Mouse (Mus musculus) liver, embryonic 18 days (tissue): ENCODE data around the gene Sarnp. TPM values are rescaled to one million over a fixed set of nuclear protein-coding genes. Genes with fewer than 3 reads are reported as not detected.

Experiments
- polyA plus RNA-seq: library from polyadenylated mRNA; depleted of rRNA; stranded (reverse); fragments of >200 nt; gene quantifications from 2 replicates; pipeline ENCODE4 v1.2.3, GENCODE M21; 2012; rRNA removed

The Sarnp gene
- 46.5 and 49.9 TPM in 2 replicates for polyA plus RNA-seq

GRCm38 (mm10) chr10:128817033-128817432 lies at the start of gene Sarnp:
Sarnp (plus strand) TSS chr10:128817333.

GRCm38 (mm10) chr10:128790398-128791124 lies 26.6 kb upstream of the Sarnp start, which contains the start of gene Mmp19:
Mmp19 (plus strand) TSS chr10:128790910.

GRCm38 (mm10) chr10:128803771-128804270 lies 13.3 kb upstream of the Sarnp start, which contains the start of gene Dnajc14:
Dnajc14 (plus strand) TSS chr10:128804062.

GRCm38 (mm10) chr10:128804271-128805091 lies 12.7 kb upstream of the Sarnp start, which contains the start of gene Tmem198b:
Tmem198b (minus strand) TSS chr10:128804370.

DNA sequence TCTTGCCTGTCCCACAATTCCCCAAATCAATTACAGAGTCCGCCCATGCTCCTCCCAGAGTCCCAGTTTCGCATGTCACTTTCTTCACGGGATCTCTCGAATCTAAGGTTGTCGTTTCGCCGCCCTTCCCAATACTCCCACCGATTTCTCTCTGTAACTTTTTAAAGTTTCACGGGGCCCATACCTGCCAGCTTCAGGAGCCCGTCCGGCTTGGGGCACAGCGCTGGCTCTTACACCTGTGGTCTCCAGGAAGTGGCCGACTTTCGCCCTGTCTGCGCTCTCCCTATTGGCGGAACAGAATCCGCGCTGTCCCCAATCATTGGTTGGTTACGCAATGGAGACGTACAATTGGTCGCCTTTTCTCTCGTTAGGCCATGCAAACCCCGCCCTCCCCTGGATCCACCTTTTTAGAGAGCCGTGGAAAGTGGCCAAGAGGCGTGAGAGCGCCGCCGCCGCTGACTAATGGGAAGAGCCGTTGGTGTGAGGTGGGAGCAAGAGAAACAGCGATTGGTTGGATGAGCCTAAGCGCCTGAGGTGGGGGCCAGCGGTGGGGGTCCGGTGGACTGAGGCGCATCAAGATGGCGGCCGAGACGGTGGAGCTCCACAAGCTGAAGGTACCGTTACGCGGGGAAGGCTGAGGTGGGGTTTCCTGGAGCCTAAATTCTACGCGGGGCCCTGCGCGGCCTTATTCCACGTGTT lies 4.4 kb downstream of the Sarnp start, which contains the start of gene Ormdl2:
Gene Ormdl2 (minus strand): TSS at position 288 of the 699 bp plus-strand sequence.

DNA sequence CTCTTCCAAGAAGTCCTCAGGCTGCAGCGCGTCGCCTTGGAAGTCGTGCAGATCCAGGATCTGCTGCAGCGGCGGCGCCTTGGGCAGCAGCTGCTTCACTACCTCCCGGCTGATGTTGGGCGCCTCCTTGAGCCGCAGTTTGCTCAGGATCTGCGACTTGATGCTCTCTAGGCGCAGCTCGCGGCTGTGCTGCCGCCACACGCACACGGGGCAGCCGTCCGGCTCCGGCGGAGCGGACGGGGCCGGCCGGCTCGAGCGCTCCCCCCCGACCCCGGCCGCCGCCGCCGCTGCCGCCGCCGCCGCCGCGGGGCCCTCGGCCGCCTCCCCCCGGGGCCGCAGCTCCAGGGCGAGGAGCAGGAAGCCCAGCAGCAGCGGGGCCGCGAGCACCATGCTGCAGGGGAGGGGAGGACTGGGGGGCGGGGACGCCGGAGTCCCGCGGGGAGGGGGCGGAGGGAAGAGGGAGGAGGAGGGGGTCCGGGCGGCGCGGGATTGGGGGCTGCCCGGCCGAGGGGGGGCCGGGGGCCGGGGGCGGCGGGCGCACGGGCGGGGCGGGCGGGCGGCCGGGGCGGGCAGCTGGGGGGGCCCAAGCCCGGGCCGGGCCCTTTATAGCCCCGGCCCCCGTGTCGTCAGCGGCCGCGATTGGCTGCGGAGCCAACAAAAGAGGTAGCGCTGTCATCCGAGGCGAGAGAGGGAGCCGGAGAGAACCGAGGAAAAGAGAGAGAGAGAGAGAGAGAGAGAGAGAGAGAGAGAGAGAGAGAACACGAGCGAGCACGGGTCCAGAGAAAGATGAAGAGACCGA lies 74.4 kb downstream of the Sarnp start, which contains the start of gene Gdf11:
Gene Gdf11 (minus strand): TSS at position 423 of the 799 bp plus-strand sequence.

GRCm38 (mm10) chr10:128900698-128901097 lies 83.6 kb downstream of the Sarnp start, which contains the start of gene Cd63:
Cd63 (plus strand) TSS chr10:128900989.

GRCm38 (mm10) chr10:128922822-128923012 lies 105.6 kb downstream of the Sarnp start, which contains the start of gene Rdh5:
Rdh5 (minus strand) TSS chr10:128922888.

GRCm38 (mm10) chr10:128923935-128924334 lies 106.8 kb downstream of the Sarnp start, which contains the start of gene Bloc1s1:
Bloc1s1 (minus strand) TSS chr10:128924035.

Other genes with a start within 250 kb of the Sarnp start
- 7.5 and 8.2 TPM in 2 replicates for gene Erbb3, start 227.7 kb upstream of the Sarnp start, polyA plus RNA-seq
- gene Rps26, start 190.6 kb upstream of the Sarnp start, polyA plus RNA-seq, result 667 and 775 TPM in 2 replicates
- gene Ikzf4, start 171.3 kb upstream of the Sarnp start, polyA plus RNA-seq, result 0.72 and 1.2 TPM in 2 replicates
- gene Suox, start 143.3 kb upstream of the Sarnp start, polyA plus RNA-seq, result 6.8 and 8.7 TPM in 2 replicates
- gene Rab5b, start 121.1 kb upstream of the Sarnp start, polyA plus RNA-seq, result 32.7 and 34.3 TPM in 2 replicates
- 0.49 and 0.59 TPM in 2 replicates for gene Pmel, start 113.1 kb upstream of the Sarnp start, polyA plus RNA-seq
- gene Cdk2, start 112.3 kb upstream of the Sarnp start, polyA plus RNA-seq, result 31.5 and 32.7 TPM in 2 replicates
- 4.4 and 4.6 TPM in 2 replicates for gene Dgka, start 72.5 kb upstream of the Sarnp start, polyA plus RNA-seq
- 15.6 and 15.9 TPM in 2 replicates for gene Pym1, start 69.4 kb upstream of the Sarnp start, polyA plus RNA-seq
- gene Mmp19, start 26.4 kb upstream of the Sarnp start, polyA plus RNA-seq, result 11.1 and 11.9 TPM in 2 replicates
- gene Dnajc14, start 13.3 kb upstream of the Sarnp start, polyA plus RNA-seq, result 6.7 and 6.8 TPM in 2 replicates
- gene Tmem198b, start 13.0 kb upstream of the Sarnp start, polyA plus RNA-seq, result 2.8 and 3.0 TPM in 2 replicates
- gene Ormdl2, start 4.3 kb downstream of the Sarnp start, polyA plus RNA-seq, result 54.1 and 59.0 TPM in 2 replicates
- 0.09 and 0.11 TPM in 2 replicates for gene Gdf11, start 74.4 kb downstream of the Sarnp start, polyA plus RNA-seq
- 56.7 and 68.3 TPM in 2 replicates for gene Cd63, start 83.7 kb downstream of the Sarnp start, polyA plus RNA-seq
- gene Rdh5, start 105.6 kb downstream of the Sarnp start, polyA plus RNA-seq, result 23.6 and 27.6 TPM in 2 replicates
- gene Bloc1s1, start 106.7 kb downstream of the Sarnp start, polyA plus RNA-seq, result 126 and 132 TPM in 2 replicates
- gene Itga7, start 116.5 kb downstream of the Sarnp start, polyA plus RNA-seq, result 0.36 and 0.44 TPM in 2 replicates
- gene Mettl7b, start 143.7 kb downstream of the Sarnp start, polyA plus RNA-seq, result 0.27 and 0.96 TPM in 2 replicates
- not detected in 2 replicates for gene Olfr9, start 172.1 kb downstream of the Sarnp start, polyA plus RNA-seq
- not detected in 2 replicates for gene Olfr763, start 193.5 kb downstream of the Sarnp start, polyA plus RNA-seq
- gene Olfr764-ps1, start 222.6 kb downstream of the Sarnp start, polyA plus RNA-seq, result not detected in 2 replicates
- gene Olfr765, start 232.7 kb downstream of the Sarnp start, polyA plus RNA-seq, result not detected in 2 replicates